In the genomic region with DNA sequence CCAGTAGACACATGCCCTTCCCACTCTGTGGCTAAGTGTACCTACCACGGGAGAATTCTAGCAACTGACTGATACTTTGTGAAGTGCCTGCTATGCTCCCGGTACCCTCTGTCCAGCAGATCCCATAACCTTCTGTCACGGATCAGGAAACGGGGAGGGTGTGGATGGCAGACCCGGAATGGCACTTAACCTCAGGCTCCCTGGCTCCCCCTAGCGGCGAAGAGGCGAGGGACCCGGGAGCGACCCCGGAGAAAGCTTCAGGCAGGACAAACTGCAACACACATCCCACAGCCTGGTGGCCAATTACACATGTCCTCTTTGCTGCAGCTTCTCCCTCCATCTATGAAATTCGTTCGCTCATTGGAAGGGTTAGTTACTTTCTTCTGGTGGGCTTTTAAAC, we compare ENCODE assay signal across 8 mouse cellular contexts. TPM values are rescaled to one million over a fixed set of nuclear protein-coding genes. Genes with fewer than 3 reads are reported as not detected.
A peak's percentile ranks its signal among the peaks of the same experiment; 100 is the strongest.
DNase-seq lines count a peak whose midpoint lies in the region; ATAC-seq and TF ChIP-seq lines count a peak whose summit lies in the region.

No protein-coding gene starts in this region.

- H3K9ac ChIP-seq in hindbrain, embryonic 14.5 days, result no peak overlapping the region
- H3K9ac ChIP-seq in hindbrain, embryonic 13.5 days, result no peak overlapping the region
- H3K9ac ChIP-seq in intestine, embryonic 15.5 days, result no peak overlapping the region

- 7% methylated on average over 13 of the region's 13 CpGs for WGBS in hindbrain, embryonic 14.5 days
- 7% methylated on average over 13 of the region's 13 CpGs for WGBS in hindbrain, embryonic 13.5 days
- 7% methylated on average over 13 of the region's 13 CpGs for WGBS in intestine, embryonic 15.5 days
- 5% methylated on average over 13 of the region's 13 CpGs for WGBS in limb, embryonic 10.5 days

- H3K27ac ChIP-seq in hindbrain, embryonic 14.5 days, result no peak overlapping the region
- H3K27ac ChIP-seq in hindbrain, embryonic 13.5 days, result no peak overlapping the region
- H3K27ac ChIP-seq in gastrocnemius, adult 2 months, result peak overlapping the region; percentile 35; the same call in 1 of the 2 replicates
- H3K27ac ChIP-seq in intestine, embryonic 15.5 days, result no peak overlapping the region
- no peak overlapping the region for H3K27ac ChIP-seq in limb, embryonic 10.5 days

- peak; percentile 99 for TF ChIP-seq CTCF in gastrocnemius, adult 2 months (IDR thresholded peaks at IDR 0.05)

- no peaks in the 10 kb centered on the region for H3K9me3 ChIP-seq in hindbrain, embryonic 14.5 days (ENCODE audit: control insufficient read depth, low read length)
- no peaks in the 10 kb centered on the region for H3K9me3 ChIP-seq in hindbrain, embryonic 13.5 days
- H3K9me3 ChIP-seq in intestine, embryonic 15.5 days, result no peaks in the 10 kb centered on the region
- H3K9me3 ChIP-seq in limb, embryonic 10.5 days (replicated peaks), result no peaks in the 10 kb centered on the region

- H3K4me2 ChIP-seq in hindbrain, embryonic 14.5 days (replicated peaks), result no peak overlapping the region
- H3K4me2 ChIP-seq in hindbrain, embryonic 13.5 days, result no peak overlapping the region
- no peak overlapping the region for H3K4me2 ChIP-seq in intestine, embryonic 15.5 days (replicated peaks)
- H3K4me2 ChIP-seq in myocyte (ENCODE audit: low read depth), result peak overlapping the region; percentile 51

- no peaks in the 10 kb centered on the region for H3K79me2 ChIP-seq in myocyte (ENCODE audit: control insufficient read depth, insufficient read depth)

- H3K4me3 ChIP-seq in hindbrain, embryonic 14.5 days (replicated peaks; ENCODE audit: low read length), result no peak overlapping the region
- no peak overlapping the region for H3K4me3 ChIP-seq in hindbrain, embryonic 13.5 days
- peak overlapping the region; percentile 11; the same call in 1 of the 2 replicates for H3K4me3 ChIP-seq in gastrocnemius, adult 2 months
- H3K4me3 ChIP-seq in intestine, embryonic 15.5 days (replicated peaks), result no peak overlapping the region
- H3K4me3 ChIP-seq in limb, embryonic 10.5 days, result no peak overlapping the region
- H3K4me3 ChIP-seq in myocyte, result no peak overlapping the region

- peak; percentile 50 for DNase-seq in hindbrain, embryonic 14.5 days (ENCODE audit: low spot score)
- DNase-seq in brain, adult 2 months (ENCODE audit: low read depth, low spot score), result peak; percentile 43
- DNase-seq in gastrocnemius, adult 2 months, result peak; percentile 89
- DNase-seq in limb, embryonic 10.5 days (ENCODE audit: low spot score), result peak; percentile 93
- peak; percentile 55 to 58 for DNase-seq in thymus, adult 18-20 months

- H3K36me3 ChIP-seq in hindbrain, embryonic 14.5 days (replicated peaks; ENCODE audit: control insufficient read depth, insufficient read depth), result no peaks in the 10 kb centered on the region
- H3K36me3 ChIP-seq in hindbrain, embryonic 13.5 days, result no peaks in the 10 kb centered on the region
- H3K36me3 ChIP-seq in intestine, embryonic 15.5 days, result no peaks in the 10 kb centered on the region
- no peaks in the 10 kb centered on the region for H3K36me3 ChIP-seq in limb, embryonic 10.5 days
- H3K36me3 ChIP-seq in myocyte (ENCODE audit: control insufficient read depth, insufficient read depth), result no peaks in the 10 kb centered on the region

- intact Hi-C loops in gastrocnemius, adult 2 months (cut with DNase I), result loop anchor here (2.0 kb wide), 2 partner anchors 142 to 162 kb away; partner anchors contain the start of gene Def6

- no peak for ATAC-seq in hindbrain, embryonic 14.5 days (ENCODE audit: low FRiP score)
- ATAC-seq in hindbrain, embryonic 13.5 days (ENCODE audit: low FRiP score), result no peak
- peak; percentile 64 for ATAC-seq in intestine, embryonic 15.5 days

- no peak for TF ChIP-seq POLR2A in myocyte (IDR thresholded peaks at IDR 0.05; ENCODE audit: insufficient read length, low read depth)

- H3K4me1 ChIP-seq in hindbrain, embryonic 14.5 days (replicated peaks; ENCODE audit: control insufficient read depth, insufficient read depth, low read length), result peaks cover 5% of the 10 kb centered on the region; the same call in 1 of the 2 replicates
- H3K4me1 ChIP-seq in hindbrain, embryonic 13.5 days (replicated peaks), result peaks cover 13% of the 10 kb centered on the region
- H3K4me1 ChIP-seq in intestine, embryonic 15.5 days (replicated peaks), result peaks cover 14% of the 10 kb centered on the region
- H3K4me1 ChIP-seq in limb, embryonic 10.5 days, result peaks cover 22% of the 10 kb centered on the region

- no peak overlapping the region for H3ac ChIP-seq in myocyte (ENCODE audit: control insufficient read depth, insufficient read length)

- H3K27me3 ChIP-seq in hindbrain, embryonic 14.5 days (ENCODE audit: control insufficient read depth, insufficient read depth, low read length), result peaks cover 30% of the 10 kb centered on the region
- H3K27me3 ChIP-seq in hindbrain, embryonic 13.5 days, result peaks cover 36% of the 10 kb centered on the region
- H3K27me3 ChIP-seq in intestine, embryonic 15.5 days (replicated peaks), result peaks cover 23% of the 10 kb centered on the region
- H3K27me3 ChIP-seq in limb, embryonic 10.5 days (ENCODE audit: low read depth, poor library complexity, severe bottlenecking), result peaks cover 34% of the 10 kb centered on the region
- peaks cover 7% of the 10 kb centered on the region for H3K27me3 ChIP-seq in myocyte (ENCODE audit: control insufficient read depth, insufficient read depth, insufficient read length)

TF ChIP-seq in myocyte, 11 proteins besides CTCF, POLR2A, EP300 and RAD21:
- TF ChIP-seq TCF12 (IDR thresholded peaks at IDR 0.05; ENCODE audit: insufficient read depth, poor library complexity, severe bottlenecking) (no peak), SRF (IDR thresholded peaks at IDR 0.05; ENCODE audit: control insufficient read depth, insufficient read length, low read depth) (peak; percentile 12), MAX (IDR thresholded peaks at IDR 0.05; ENCODE audit: low read depth) (no peak)

RNA-seq across cellular contexts. Expression of gene Tulp1, which starts 3.4 kb away (rescaled TPM):
- 1.2 and 1.7 TPM in 2 replicates for polyA plus RNA-seq in hindbrain, embryonic 14.5 days (2014; fragmentation: Nextera tagmentation; extraction: Ambion mirVana)
- polyA plus RNA-seq in hindbrain, embryonic 13.5 days (2015; fragmentation: Nextera tagmentation; extraction: Ambion mirVana), result 2.1 and 2.2 TPM in 2 replicates
- total RNA-seq in gastrocnemius, adult 2 months (2021), result not detected
- polyA plus RNA-seq in intestine, embryonic 15.5 days (2015; fragmentation: Nextera tagmentation; extraction: Ambion mirVana), result 3.6 and 4.1 TPM in 2 replicates
- polyA plus RNA-seq in limb, embryonic 10.5 days (2016; fragmentation: Nextera tagmentation; extraction: Ambion mirVana), result 3.4 and 4.1 TPM in 2 replicates
- polyA plus RNA-seq in myocyte (2012; fragmentation: generic; extraction: Trizol), result not detected

RNA-seq across cellular contexts. Expression of gene Tead3, which starts 17.8 kb away (rescaled TPM):
- polyA plus RNA-seq in hindbrain, embryonic 14.5 days (2014; fragmentation: Nextera tagmentation; extraction: Ambion mirVana), result 1.3 and 1.4 TPM in 2 replicates
- polyA plus RNA-seq in hindbrain, embryonic 13.5 days (2015; fragmentation: Nextera tagmentation; extraction: Ambion mirVana), result 1.8 and 2.0 TPM in 2 replicates
- total RNA-seq in gastrocnemius, adult 2 months (2021), result 1 to 10 TPM; 6.9 to 7.4 TPM
- polyA plus RNA-seq in intestine, embryonic 15.5 days (2015; fragmentation: Nextera tagmentation; extraction: Ambion mirVana), result 8.9 and 10.0 TPM in 2 replicates
- 5.2 and 9.8 TPM in 2 replicates for polyA plus RNA-seq in limb, embryonic 10.5 days (2016; fragmentation: Nextera tagmentation; extraction: Ambion mirVana)
- 20.1 TPM for polyA plus RNA-seq in myocyte (2012; fragmentation: generic; extraction: Trizol)

RNA-seq across cellular contexts. Expression of gene Rpl10a, which starts 40.2 kb away (rescaled TPM):
- polyA plus RNA-seq in hindbrain, embryonic 14.5 days (2014; fragmentation: Nextera tagmentation; extraction: Ambion mirVana), result 370 and 441 TPM in 2 replicates
- polyA plus RNA-seq in hindbrain, embryonic 13.5 days (2015; fragmentation: Nextera tagmentation; extraction: Ambion mirVana), result 336 and 366 TPM in 2 replicates
- 100 to 1,000 TPM; 382 to 410 TPM for total RNA-seq in gastrocnemius, adult 2 months (2021)
- polyA plus RNA-seq in intestine, embryonic 15.5 days (2015; fragmentation: Nextera tagmentation; extraction: Ambion mirVana), result 639 and 690 TPM in 2 replicates
- polyA plus RNA-seq in limb, embryonic 10.5 days (2016; fragmentation: Nextera tagmentation; extraction: Ambion mirVana), result 502 and 576 TPM in 2 replicates
- 2,984 TPM for polyA plus RNA-seq in myocyte (2012; fragmentation: generic; extraction: Trizol)

RNA-seq across cellular contexts. Expression of gene Fance, which starts 55.1 kb away (rescaled TPM):
- 22.0 and 22.6 TPM in 2 replicates for polyA plus RNA-seq in hindbrain, embryonic 14.5 days (2014; fragmentation: Nextera tagmentation; extraction: Ambion mirVana)
- polyA plus RNA-seq in hindbrain, embryonic 13.5 days (2015; fragmentation: Nextera tagmentation; extraction: Ambion mirVana), result 21.9 and 24.2 TPM in 2 replicates
- 10 to 100 TPM in 1 of 2 experiments, 1 to 10 TPM in 1; 9.4 to 11.2 TPM for total RNA-seq in gastrocnemius, adult 2 months (2021)
- 22.7 and 29.8 TPM in 2 replicates for polyA plus RNA-seq in intestine, embryonic 15.5 days (2015; fragmentation: Nextera tagmentation; extraction: Ambion mirVana)
- polyA plus RNA-seq in limb, embryonic 10.5 days (2016; fragmentation: Nextera tagmentation; extraction: Ambion mirVana), result 32.9 and 35.5 TPM in 2 replicates
- polyA plus RNA-seq in myocyte (2012; fragmentation: generic; extraction: Trizol), result 28.5 TPM

Comparison
In these comparisons a context has a peak if more than half of its experiments do, and no peak if none do; other contexts are left out.
1. DNase-seq: peak in every context shown above with its lines; median percentile 93 in limb, embryonic 10.5 days; 89 in gastrocnemius, adult 2 months; 56 in thymus, adult 18-20 months; 50 in hindbrain, embryonic 14.5 days; 43 in brain, adult 2 months.